Mouse (Mus musculus) thymus, postnatal 14 days (tissue): ENCODE measurements around the gene Atg4a-ps.

ENCODE experiments used
- DNase-seq: peaks from one replicate; pipeline ENCODE4 v3.0.0; 2021

The Atg4a-ps gene

GRCm38 (mm10) chr3:103626481-103626880 is 19.4 kb downstream of the Atg4a-ps start:
- DNase-seq: no peak

GRCm38 (mm10) chr3:103625169-103625568 is 20.7 kb downstream of the Atg4a-ps start:
- DNase-seq: no peak

GRCm38 (mm10) chr3:103624591-103625051 is 21.2 kb downstream of the Atg4a-ps start:
- no peak for DNase-seq

GRCm38 (mm10) chr3:103623893-103624470 is 21.9 kb downstream of the Atg4a-ps start:
- DNase-seq: no peak

- no peak for DNase-seq
Measured at GRCm38 (mm10) chr3:103620101-103620500, 25.8 kb downstream of the Atg4a-ps start.

- no peak for DNase-seq
Measured at GRCm38 (mm10) chr3:103616981-103617380, 28.9 kb downstream of the Atg4a-ps start.

- no peak for DNase-seq
Measured at GRCm38 (mm10) chr3:103615621-103616020, 30.2 kb downstream of the Atg4a-ps start.

GRCm38 (mm10) chr3:103612636-103613355 is 33.1 kb downstream of the Atg4a-ps start:
- DNase-seq: no peak

- DNase-seq: no peak
Measured at GRCm38 (mm10) chr3:103610231-103610630, 35.6 kb downstream of the Atg4a-ps start.

GRCm38 (mm10) chr3:103606660-103607595 is 38.9 kb downstream of the Atg4a-ps start:
- DNase-seq: no peak

- no peak for DNase-seq
Measured at GRCm38 (mm10) chr3:103606045-103606597, 39.7 kb downstream of the Atg4a-ps start.

- DNase-seq: no peak
Measured at GRCm38 (mm10) chr3:103601561-103601960, 44.3 kb downstream of the Atg4a-ps start.

GRCm38 (mm10) chr3:103601011-103601410 is 44.9 kb downstream of the Atg4a-ps start:
- no peak for DNase-seq

GRCm38 (mm10) chr3:103597586-103597985 is 48.3 kb downstream of the Atg4a-ps start:
- no peak for DNase-seq

GRCm38 (mm10) chr3:103595271-103595810 is 50.5 kb downstream of the Atg4a-ps start:
- DNase-seq: no peak
